Mouse (Mus musculus): ENCODE measurements at regions not wholly inside any gene's neighbourhood (a gene's known extent, or its start where the extent isn't known, plus 50 kb on each side); places are given as distances from the start of the nearest gene placed in this dataset.

GRCm38 (mm10) chr2:170255533-170255932, 107.6 kb upstream of the Zfp217 start:
- peaks cover 5 to 17% of the 10 kb centered on the region in 2 experiments for H3K4me1 ChIP-seq (ENCODE audit: control insufficient read depth in 1 of 2, insufficient read depth in 2 of 2, low read length in 2 of 2)
- no peak overlapping the region for H3K9ac ChIP-seq (ENCODE audit: control insufficient read depth, low read depth, low read length, poor library complexity, severe bottlenecking)

GRCm38 (mm10) chr2:170253681-170254440, 106.0 kb upstream of the Zfp217 start:
- Histone ChIP-seq H3K9ac (ENCODE audit: control insufficient read depth, low read depth, low read length, poor library complexity, severe bottlenecking) (no peak overlapping the region), H3K4me1 (ENCODE audit: control insufficient read depth in 1 of 2, insufficient read depth in 2 of 2, low read length in 2 of 2) (peaks cover 5 to 17% of the 10 kb centered on the region in 2 experiments), H3K27ac (ENCODE audit: control insufficient read depth, low read depth, low read length) (no peak overlapping the region), H3K79me2 (ENCODE audit: control insufficient read depth, insufficient read depth, low read length, poor library complexity) (no peaks in the 10 kb centered on the region), H3K36me3 (ENCODE audit: control insufficient read depth in 1 of 2, insufficient read depth in 2 of 2, low read length in 2 of 2) (peaks cover 0 to 17% of the 10 kb centered on the region in 2 experiments; a peak in 2 of 4 replicates), H3K27me3 (ENCODE audit: control insufficient read depth in 1 of 2, insufficient read depth in 2 of 2, low read length in 2 of 2) (no peaks in the 10 kb centered on the region), H3K4me3 (ENCODE audit: control insufficient read depth in 1 of 2, insufficient read depth in 1 of 2, low read depth in 2 of 2, low read length in 2 of 2) (no peak overlapping the region), H3K9me3 (replicated peaks; ENCODE audit: insufficient read depth, low read length) (no peaks in the 10 kb centered on the region)
- peak; percentile 36 for DNase-seq (ENCODE audit: low read depth, low spot score)
- TF ChIP-seq GATA1 (IDR thresholded peaks at IDR 0.05; ENCODE audit: low read depth, low read length) (peak; percentile 33; the same call in 1 of the 2 replicates), ZKSCAN1 (IDR thresholded peaks at IDR 0.05; ENCODE audit: low read depth, low read length) (no peak), MAX (IDR thresholded peaks at IDR 0.05; ENCODE audit: low read length) (no peak)

More at GRCm38 (mm10) chr2:170255533-170255932, 107.6 kb upstream of the Zfp217 start:
- H3K27me3 ChIP-seq (ENCODE audit: control insufficient read depth in 1 of 2, insufficient read depth in 2 of 2, low read length in 2 of 2), result no peaks in the 10 kb centered on the region
- H3K9me3 ChIP-seq (replicated peaks; ENCODE audit: insufficient read depth, low read length), result no peaks in the 10 kb centered on the region
- no peaks in the 10 kb centered on the region for H3K79me2 ChIP-seq (ENCODE audit: control insufficient read depth, insufficient read depth, low read length, poor library complexity)
- no peak for TF ChIP-seq SIN3A (IDR thresholded peaks at IDR 0.05; ENCODE audit: low read length)
- no peak for TF ChIP-seq UBTF (IDR thresholded peaks at IDR 0.05; ENCODE audit: borderline replicate concordance, insufficient read depth, low read depth, low read length)
- TF ChIP-seq GABPA (IDR thresholded peaks at IDR 0.05; ENCODE audit: low read depth, low read length), result no peak
- no peak for TF ChIP-seq MYB (IDR thresholded peaks at IDR 0.05; ENCODE audit: low read depth, low read length)
- no peak for TF ChIP-seq HCFC1 (IDR thresholded peaks at IDR 0.05; ENCODE audit: low read depth, low read length)
- no peak for TF ChIP-seq NRF1 (IDR thresholded peaks at IDR 0.05; ENCODE audit: insufficient read depth, low read depth, low read length, poor library complexity, severe bottlenecking)
- TF ChIP-seq POLR2A (IDR thresholded peaks at IDR 0.05; ENCODE audit: control insufficient read depth in 1 of 2, insufficient read depth in 1 of 2, low read depth in 1 of 2, low read length in 2 of 2, poor library complexity in 1 of 2), result no peak
- TF ChIP-seq ZC3H11A (IDR thresholded peaks at IDR 0.05; ENCODE audit: low read depth, low read length), result no peak
- no peak for TF ChIP-seq CTCF (IDR thresholded peaks at IDR 0.05 in 2 of 3, conservative IDR thresholded peaks at IDR 0.05 in 1 of 3; ENCODE audit: control insufficient read depth in 1 of 3, insufficient read depth in 1 of 3, low read depth in 2 of 3, low read length in 3 of 3, poor library complexity in 1 of 3, severe bottlenecking in 1 of 3)
- peaks cover 0 to 17% of the 10 kb centered on the region in 2 experiments; a peak in 2 of 4 replicates for H3K36me3 ChIP-seq (ENCODE audit: control insufficient read depth in 1 of 2, insufficient read depth in 2 of 2, low read length in 2 of 2)
- H3K4me3 ChIP-seq (ENCODE audit: control insufficient read depth in 1 of 2, insufficient read depth in 1 of 2, low read depth in 2 of 2, low read length in 2 of 2), result no peak overlapping the region
- DNase-seq (ENCODE audit: low read depth, low spot score), result no peak
- H3K27ac ChIP-seq (ENCODE audit: control insufficient read depth, low read depth, low read length), result no peak overlapping the region

Measured in MEL (cell line).